ENCODE assay signal across 24 mouse cellular contexts in the genomic region with DNA sequence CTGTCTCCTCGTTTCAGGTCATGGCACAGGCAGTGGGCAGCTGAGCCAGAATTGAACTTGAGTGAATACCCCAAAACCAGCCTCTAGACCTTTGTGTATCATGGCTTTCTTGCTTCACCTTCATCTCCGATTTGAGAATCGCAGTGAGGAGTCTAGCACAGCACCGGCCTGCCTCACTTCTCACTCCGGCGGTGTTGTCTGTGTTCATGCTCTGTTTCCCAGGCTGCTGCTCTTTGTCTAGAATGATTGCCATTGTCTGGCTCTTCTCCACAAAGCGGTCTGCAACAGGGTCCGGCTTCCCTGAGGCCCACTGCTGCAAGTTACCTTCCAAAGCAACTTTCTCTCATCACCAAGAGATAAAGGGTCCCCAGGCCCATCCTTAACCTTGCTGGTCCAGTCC.
"Had no signal": no experiment of that assay in that cellular context is flagged by ENCODE, and none has a peak within 500 bp of the region (broad histone marks: within the 10 kb centered on the region; RNA-seq: fewer than 3 reads in every experiment).

No protein-coding gene starts in this region.

- H3K36me3 ChIP-seq: heart, embryonic 13.5 days; heart, embryonic 15.5 days; hindbrain, embryonic 13.5 days; hindbrain, embryonic 15.5 days; intestine, embryonic 15.5 days; limb, embryonic 10.5 days; limb, embryonic 12.5 days had no signal

- H3K4me2 ChIP-seq: heart, embryonic 11.5 days; heart, embryonic 13.5 days; heart, embryonic 15.5 days; hindbrain, embryonic 13.5 days; hindbrain, embryonic 15.5 days; intestine, embryonic 15.5 days; limb, embryonic 12.5 days; liver, embryonic 11.5 days had no signal

- H3K27ac ChIP-seq: gastrocnemius, adult 2 months; heart, adult 2 months; heart, embryonic 13.5 days; heart, embryonic 15.5 days; hindbrain, embryonic 13.5 days; hindbrain, embryonic 15.5 days; intestine, embryonic 15.5 days; layer of hippocampus, adult 2 months; left cerebral cortex, adult 2 months; limb, embryonic 10.5 days; limb, embryonic 12.5 days had no signal

- H3K9ac ChIP-seq: heart, embryonic 13.5 days; heart, embryonic 15.5 days; hindbrain, embryonic 13.5 days; hindbrain, embryonic 15.5 days; intestine, embryonic 15.5 days; limb, embryonic 12.5 days had no signal

- ATAC-seq: inflammation-experienced regulatory T-cells, adult 6 months; intestine, embryonic 15.5 days; intestine, postnatal 0 days had no signal

- H3K4me3 ChIP-seq: gastrocnemius, adult 2 months; heart, adult 2 months; heart, embryonic 13.5 days; heart, embryonic 15.5 days; hindbrain, embryonic 13.5 days; hindbrain, embryonic 15.5 days; intestine, embryonic 15.5 days; layer of hippocampus, adult 2 months; left cerebral cortex, adult 2 months; limb, embryonic 10.5 days; limb, embryonic 12.5 days had no signal

- H3K4me1 ChIP-seq: heart, embryonic 13.5 days; heart, embryonic 15.5 days; intestine, embryonic 15.5 days had no signal

- H3K27me3 ChIP-seq: hindbrain, embryonic 13.5 days; hindbrain, embryonic 15.5 days; intestine, embryonic 15.5 days; limb, embryonic 12.5 days had no signal

- H3K9me3 ChIP-seq: heart, embryonic 13.5 days; heart, embryonic 15.5 days; hindbrain, embryonic 13.5 days; hindbrain, embryonic 15.5 days; intestine, embryonic 15.5 days; limb, embryonic 10.5 days; limb, embryonic 12.5 days had no signal

- DNase-seq: gastrocnemius, adult 2 months; gastrocnemius, postnatal 10 days; gastrocnemius, postnatal 25 days; heart, postnatal 4 days; kidney, adult 18-20 months; kidney, adult 8-10 months; kidney, postnatal 10 days; kidney, postnatal 25 days; kidney, postnatal 4 days; liver had no signal
